Mouse (Mus musculus): Measurements from ENCODE around the gene Eef1akmt3. TPM values are rescaled to one million over a fixed set of nuclear protein-coding genes. Genes with fewer than 3 reads are reported as not detected.
"Not testable (repeated sequence)": the region's sequence is repeated elsewhere in the genome, so short reads cannot be mapped to it uniquely, and the experiment has no call there.

Gene Eef1akmt3
- polyA plus RNA-seq, 1 experiment from 2014 or later = 0.08 TPM

GRCm38 (mm10) chr10:127065981-127066380 lies 24.7 kb upstream of the Eef1akmt3 start:
- Histone ChIP-seq H3K36me3 (ENCODE audit: control insufficient read depth, insufficient read depth, low read length) (peaks cover 22% of the 10 kb centered on the region), H3K4me3 (ENCODE audit: low read depth, low read length) (no peak overlapping the region), H3K9ac (ENCODE audit: low read depth, low read length) (no peak overlapping the region), H3K4me1 (replicated peaks; ENCODE audit: control insufficient read depth, insufficient read depth, low read length) (peaks cover 4% of the 10 kb centered on the region; the same call in 1 of the 2 replicates), H3K27ac (ENCODE audit: low read depth, low read length) (no peak overlapping the region), H3K9me3 (ENCODE audit: control insufficient read depth, low read length) (no peaks in the 10 kb centered on the region), H3K4me2 (replicated peaks; ENCODE audit: low read depth, low read length) (no peak overlapping the region), H3K27me3 (ENCODE audit: control insufficient read depth, insufficient read depth, low read length) (no peaks in the 10 kb centered on the region)
- ATAC-seq (ENCODE audit: low FRiP score) (no peak), DNase-seq (ENCODE audit: low spot score) (no peak)
- WGBS = 92% methylated on average over 9 of the region's 9 CpGs

- peak; percentile 20 for ATAC-seq (ENCODE audit: low FRiP score)
- DNase-seq (ENCODE audit: low spot score) = peak; percentile 68
- H3K27me3 ChIP-seq (ENCODE audit: control insufficient read depth, insufficient read depth, low read length) = no peaks in the 10 kb centered on the region; the same call in 1 of the 2 replicates
- H3K36me3 ChIP-seq (ENCODE audit: control insufficient read depth, insufficient read depth, low read length) = peaks cover 22% of the 10 kb centered on the region
- H3K4me1 ChIP-seq (replicated peaks; ENCODE audit: control insufficient read depth, insufficient read depth, low read length) = peaks cover 4% of the 10 kb centered on the region; the same call in 1 of the 2 replicates
- peak overlapping the region; percentile 48 for H3K4me2 ChIP-seq (replicated peaks; ENCODE audit: low read depth, low read length)
- peak overlapping the region; percentile 81 for H3K4me3 ChIP-seq (ENCODE audit: low read depth, low read length)
- 15% methylated on average over 37 of the region's 37 CpGs for WGBS
- H3K27ac ChIP-seq (ENCODE audit: low read depth, low read length) = peak overlapping the region; percentile 82
- H3K9me3 ChIP-seq (ENCODE audit: control insufficient read depth, low read length) = no peaks in the 10 kb centered on the region
- H3K9ac ChIP-seq (ENCODE audit: low read depth, low read length) = peak overlapping the region; percentile 89
These were observed 22.9 kb upstream of the Eef1akmt3 start for GRCm38 (mm10) chr10:127063913-127064870.

GRCm38 (mm10) chr10:127063239-127063872 lies 22.0 kb upstream of the Eef1akmt3 start, which contains the start of gene Cdk4:
TSS of gene Cdk4 (plus strand) at chr10:127063534.
- under 1% methylated on average over 46 of the region's 46 CpGs for WGBS
- ATAC-seq (ENCODE audit: low FRiP score) (peak; percentile 94), DNase-seq (ENCODE audit: low spot score) (peak; percentile 99)
- Histone ChIP-seq H3K4me1 (replicated peaks; ENCODE audit: control insufficient read depth, insufficient read depth, low read length) (peaks cover 9% of the 10 kb centered on the region; the same call in 1 of the 2 replicates), H3K36me3 (ENCODE audit: control insufficient read depth, insufficient read depth, low read length) (peaks cover 22% of the 10 kb centered on the region), H3K4me2 (replicated peaks; ENCODE audit: low read depth, low read length) (peak within 1 kb of the TSS; percentile 48), H3K27ac (ENCODE audit: low read depth, low read length) (peak within 1 kb of the TSS; percentile 82), H3K4me3 (ENCODE audit: low read depth, low read length) (peak within 1 kb of the TSS; percentile 81), H3K27me3 (ENCODE audit: control insufficient read depth, insufficient read depth, low read length) (no peaks in the 10 kb centered on the region; the same call in 1 of the 2 replicates), H3K9ac (ENCODE audit: low read depth, low read length) (peak within 1 kb of the TSS; percentile 89), H3K9me3 (ENCODE audit: control insufficient read depth, low read length) (no peaks in the 10 kb centered on the region)

DNA sequence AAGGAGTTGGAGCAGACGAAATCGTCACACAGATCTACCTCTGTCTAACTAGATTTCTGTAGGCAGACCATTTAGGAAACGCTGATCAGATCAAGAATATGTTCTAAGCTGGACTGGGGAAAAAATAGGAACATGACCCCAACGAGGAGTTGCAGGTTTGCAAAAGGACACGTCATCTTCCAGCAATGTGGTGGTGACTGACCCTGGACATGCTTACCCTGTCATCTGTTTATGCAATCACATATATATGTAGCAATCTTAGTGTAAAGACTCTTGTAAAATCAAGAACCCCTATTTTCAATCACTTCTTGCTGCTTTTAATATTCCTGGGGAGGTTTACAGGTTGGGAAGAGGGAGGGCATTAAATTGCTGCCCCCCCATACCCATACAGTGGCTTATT lies 21.2 kb upstream of the Eef1akmt3 start:
- H3K9me3 ChIP-seq (ENCODE audit: control insufficient read depth, low read length) = no peaks in the 10 kb centered on the region
- H3K27ac ChIP-seq (ENCODE audit: low read depth, low read length) = no peak overlapping the region
- H3K27me3 ChIP-seq (ENCODE audit: control insufficient read depth, insufficient read depth, low read length) = no peaks in the 10 kb centered on the region; the same call in 1 of the 2 replicates
- ATAC-seq (ENCODE audit: low FRiP score) (no peak), DNase-seq (ENCODE audit: low spot score) (no peak)
- H3K9ac ChIP-seq (ENCODE audit: low read depth, low read length) = no peak overlapping the region
- no peak overlapping the region for H3K4me2 ChIP-seq (replicated peaks; ENCODE audit: low read depth, low read length)
- no peak overlapping the region for H3K4me3 ChIP-seq (ENCODE audit: low read depth, low read length)
- 81% methylated on average over 5 of the region's 5 CpGs for whole genome bisulfite sequencing
- peaks cover 21% of the 10 kb centered on the region for H3K36me3 ChIP-seq (ENCODE audit: control insufficient read depth, insufficient read depth, low read length)
- peaks cover 9% of the 10 kb centered on the region; the same call in 1 of the 2 replicates for H3K4me1 ChIP-seq (replicated peaks; ENCODE audit: control insufficient read depth, insufficient read depth, low read length)

DNA sequence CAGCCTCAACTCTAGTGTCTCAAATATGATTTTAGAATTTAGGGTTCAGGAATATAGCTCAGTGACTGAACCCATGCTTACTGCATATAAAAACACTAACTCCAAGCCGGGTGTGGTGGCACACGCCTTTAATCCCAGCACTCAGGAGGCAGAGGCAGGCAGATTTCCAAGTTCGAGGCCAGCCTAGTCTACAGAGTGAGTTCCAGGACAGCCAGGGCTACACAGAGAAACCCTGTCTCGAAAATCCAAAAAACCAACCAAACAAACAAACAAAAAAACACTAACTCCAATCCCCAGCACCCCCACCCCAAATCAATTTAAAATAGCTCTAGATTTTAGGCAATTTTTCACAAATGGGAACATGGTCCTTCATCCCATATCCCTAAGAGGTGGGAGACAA lies 20.8 kb upstream of the Eef1akmt3 start:
- not testable (repeated sequence) for H3K4me3 ChIP-seq (ENCODE audit: low read depth, low read length); ATAC-seq (ENCODE audit: low FRiP score); DNase-seq (ENCODE audit: low spot score); H3K4me1 ChIP-seq (replicated peaks; ENCODE audit: control insufficient read depth, insufficient read depth, low read length); H3K9ac ChIP-seq (ENCODE audit: low read depth, low read length); H3K4me2 ChIP-seq (replicated peaks; ENCODE audit: low read depth, low read length); H3K27me3 ChIP-seq (ENCODE audit: control insufficient read depth, insufficient read depth, low read length); H3K27ac ChIP-seq (ENCODE audit: low read depth, low read length); H3K9me3 ChIP-seq (ENCODE audit: control insufficient read depth, low read length)
- WGBS = 88% methylated on average over 4 of the region's 4 CpGs
- H3K36me3 ChIP-seq (ENCODE audit: control insufficient read depth, insufficient read depth, low read length) = peaks cover 20% of the 10 kb centered on the region

DNA sequence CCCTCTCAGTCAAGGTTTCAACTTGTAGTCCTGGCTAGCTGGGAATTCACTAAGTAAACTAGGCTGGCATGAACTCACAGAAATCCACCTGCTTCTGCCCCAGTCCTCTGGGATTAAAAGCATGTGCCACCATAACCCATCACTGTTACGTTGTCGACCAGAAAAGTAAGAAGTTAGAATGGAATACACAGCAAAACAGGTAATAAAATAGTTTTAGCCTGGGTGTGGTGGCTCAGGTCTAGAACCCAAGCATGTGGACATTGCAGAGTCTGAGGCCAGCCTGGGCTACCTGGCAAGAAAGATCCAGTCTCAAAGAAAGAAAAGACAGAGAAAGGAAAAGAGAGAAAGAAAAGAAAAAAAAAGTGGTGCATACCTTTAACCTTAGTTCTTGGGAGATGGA lies 20.2 kb upstream of the Eef1akmt3 start:
- Histone ChIP-seq H3K27me3 (ENCODE audit: control insufficient read depth, insufficient read depth, low read length) (no peaks in the 10 kb centered on the region; the same call in 1 of the 2 replicates), H3K4me1 (replicated peaks; ENCODE audit: control insufficient read depth, insufficient read depth, low read length) (peaks cover 9% of the 10 kb centered on the region; the same call in 1 of the 2 replicates), H3K9ac (ENCODE audit: low read depth, low read length) (no peak overlapping the region; the same call in 1 of the 2 replicates), H3K9me3 (ENCODE audit: control insufficient read depth, low read length) (no peaks in the 10 kb centered on the region), H3K4me2 (replicated peaks; ENCODE audit: low read depth, low read length) (no peak overlapping the region), H3K4me3 (ENCODE audit: low read depth, low read length) (no peak overlapping the region; the same call in 1 of the 2 replicates), H3K27ac (ENCODE audit: low read depth, low read length) (peak overlapping the region; percentile 95; the same call in 1 of the 2 replicates), H3K36me3 (ENCODE audit: control insufficient read depth, insufficient read depth, low read length) (peaks cover 18% of the 10 kb centered on the region)
- no peak for DNase-seq (ENCODE audit: low spot score)
- no peak for ATAC-seq (ENCODE audit: low FRiP score)
- WGBS = 67% methylated on average over 2 of the region's 2 CpGs

GRCm38 (mm10) chr10:127061085-127061484 lies 19.8 kb upstream of the Eef1akmt3 start:
- Histone ChIP-seq H3K36me3 (ENCODE audit: control insufficient read depth, insufficient read depth, low read length) (peaks cover 19% of the 10 kb centered on the region), H3K4me2 (replicated peaks; ENCODE audit: low read depth, low read length) (peak overlapping the region; percentile 98), H3K9ac (ENCODE audit: low read depth, low read length) (peak overlapping the region; percentile 96), H3K4me3 (ENCODE audit: low read depth, low read length) (no peak overlapping the region; the same call in 1 of the 2 replicates), H3K27ac (ENCODE audit: low read depth, low read length) (peak overlapping the region; percentile 95; the same call in 1 of the 2 replicates), H3K4me1 (replicated peaks; ENCODE audit: control insufficient read depth, insufficient read depth, low read length) (peaks cover 9% of the 10 kb centered on the region; the same call in 1 of the 2 replicates), H3K9me3 (ENCODE audit: control insufficient read depth, low read length) (no peaks in the 10 kb centered on the region), H3K27me3 (ENCODE audit: control insufficient read depth, insufficient read depth, low read length) (no peaks in the 10 kb centered on the region; the same call in 1 of the 2 replicates)
- WGBS = 27% methylated on average over 5 of the region's 5 CpGs
- DNase-seq (ENCODE audit: low spot score) (no peak), ATAC-seq (ENCODE audit: low FRiP score) (no peak)

All from hindbrain, embryonic 11.5 days (tissue).